Mouse (Mus musculus) cerebellum, postnatal 4 days (tissue): Measurements from ENCODE around the gene Gm8267.
"Not testable (repeated sequence)": the region's sequence is repeated elsewhere in the genome, so short reads cannot be mapped to it uniquely, and the experiment has no call there.

Source experiments
- DNase-seq, 2 experiments: peaks; one replicate each; pipeline ENCODE4 v3.0.0; 2022; ENCODE audit warnings: low spot score in 2 of 2, mixed read lengths in 1 of 2

Gm8267 gene

GRCm38 (mm10) chr14:44750240-44750639 is at the start of gene Gm8267:
Gene Gm8267 (minus strand): TSS chr14:44750340.
- no peak for DNase-seq

- not testable (repeated sequence) for DNase-seq
These were observed 39.6 kb upstream of the Gm8267 start for GRCm38 (mm10) chr14:44789537-44790382.

GRCm38 (mm10) chr14:44742789-44743188 is 7.4 kb downstream of the Gm8267 start:
- not testable (repeated sequence) for DNase-seq

- DNase-seq, result not testable (repeated sequence)
These were observed 19.4 kb downstream of the Gm8267 start for GRCm38 (mm10) chr14:44730711-44731110.

GRCm38 (mm10) chr14:44706356-44706755 is 43.8 kb downstream of the Gm8267 start, which contains the start of gene Gm8257:
Gene Gm8257 (minus strand): TSS chr14:44706456.
- DNase-seq, result not testable (repeated sequence)
